Mouse (Mus musculus): ENCODE measurements at regions not wholly inside any gene's neighbourhood (a gene's known extent, or its start where the extent isn't known, plus 50 kb on each side); places are given as distances from the start of the nearest gene placed in this dataset.
A peak's percentile ranks its signal among the peaks of the same experiment; 100 is the strongest.

- Histone ChIP-seq H3K9me3 (replicated peaks; ENCODE audit: control insufficient read depth, low read length) (no peaks in the 10 kb centered on the region), H3K4me2 (peak overlapping the region; percentile 9), H3K27me3 (ENCODE audit: control insufficient read depth, insufficient read depth, low read length) (no peaks in the 10 kb centered on the region), H3K36me3 (ENCODE audit: control insufficient read depth, insufficient read depth, low read length) (no peaks in the 10 kb centered on the region), H3K27ac (ENCODE audit: low read depth, low read length) (peak overlapping the region; percentile 71), H3K9ac (ENCODE audit: low read depth, low read length) (no peak overlapping the region), H3K4me3 (ENCODE audit: low read depth, low read length) (no peak overlapping the region), H3K4me1 (ENCODE audit: control insufficient read depth, insufficient read depth, low read length) (peaks cover 6% of the 10 kb centered on the region; the same call in 1 of the 2 replicates)
- WGBS (ENCODE audit: insufficient replicate concordance): 7% methylated on average over 7 of the region's 7 CpGs
- peak; percentile 87 for ATAC-seq (replicated peaks; ENCODE audit: insufficient number of reproducible peaks, low FRiP score, low TSS enrichment)
Observed at GRCm38 (mm10) chr9:31971801-31972628, 58.8 kb upstream of the Barx2 start.

- ATAC-seq (replicated peaks; ENCODE audit: insufficient number of reproducible peaks, low FRiP score, low TSS enrichment): no peak
- WGBS (ENCODE audit: insufficient replicate concordance): 40% methylated on average over 6 of the region's 6 CpGs
- H3K4me1 ChIP-seq (ENCODE audit: control insufficient read depth, insufficient read depth, low read length): peaks cover 6% of the 10 kb centered on the region; the same call in 1 of the 2 replicates
- H3K27ac ChIP-seq (ENCODE audit: low read depth, low read length): peak overlapping the region; percentile 71
- no peak overlapping the region for H3K4me3 ChIP-seq (ENCODE audit: low read depth, low read length)
- no peaks in the 10 kb centered on the region for H3K9me3 ChIP-seq (replicated peaks; ENCODE audit: control insufficient read depth, low read length)
- H3K4me2 ChIP-seq: peak overlapping the region; percentile 9
- H3K9ac ChIP-seq (ENCODE audit: low read depth, low read length): no peak overlapping the region
- H3K36me3 ChIP-seq (ENCODE audit: control insufficient read depth, insufficient read depth, low read length): no peaks in the 10 kb centered on the region
- H3K27me3 ChIP-seq (ENCODE audit: control insufficient read depth, insufficient read depth, low read length): no peaks in the 10 kb centered on the region
Observed at GRCm38 (mm10) chr9:31972629-31972993, 59.3 kb upstream of the Barx2 start.

- Histone ChIP-seq H3K9me3 (replicated peaks; ENCODE audit: control insufficient read depth, low read length) (peaks cover 3% of the 10 kb centered on the region; the same call in 1 of the 2 replicates), H3K27me3 (ENCODE audit: control insufficient read depth, insufficient read depth, low read length) (no peaks in the 10 kb centered on the region), H3K9ac (ENCODE audit: low read depth, low read length) (no peak overlapping the region), H3K4me2 (no peak overlapping the region), H3K27ac (ENCODE audit: low read depth, low read length) (no peak overlapping the region), H3K36me3 (ENCODE audit: control insufficient read depth, insufficient read depth, low read length) (peaks cover 3% of the 10 kb centered on the region; the same call in 1 of the 2 replicates), H3K4me3 (ENCODE audit: low read depth, low read length) (no peak overlapping the region), H3K4me1 (ENCODE audit: control insufficient read depth, insufficient read depth, low read length) (peaks cover 6% of the 10 kb centered on the region; the same call in 1 of the 2 replicates)
- 42% methylated on average over 2 of the region's 2 CpGs for WGBS (ENCODE audit: insufficient replicate concordance)
- no peak for ATAC-seq (replicated peaks; ENCODE audit: insufficient number of reproducible peaks, low FRiP score, low TSS enrichment)
Observed at GRCm38 (mm10) chr9:31976191-31976590, 62.9 kb upstream of the Barx2 start.

GRCm38 (mm10) chr9:31978071-31978470, 64.8 kb upstream of the Barx2 start:
- no peak for ATAC-seq (replicated peaks; ENCODE audit: insufficient number of reproducible peaks, low FRiP score, low TSS enrichment)
- peaks cover 3% of the 10 kb centered on the region; the same call in 1 of the 2 replicates for H3K9me3 ChIP-seq (replicated peaks; ENCODE audit: control insufficient read depth, low read length)
- H3K36me3 ChIP-seq (ENCODE audit: control insufficient read depth, insufficient read depth, low read length): peaks cover 3% of the 10 kb centered on the region; the same call in 1 of the 2 replicates
- H3K4me2 ChIP-seq: no peak overlapping the region
- peaks cover under 1% of the 10 kb centered on the region; the same call in 1 of the 2 replicates for H3K4me1 ChIP-seq (ENCODE audit: control insufficient read depth, insufficient read depth, low read length)
- H3K9ac ChIP-seq (ENCODE audit: low read depth, low read length): no peak overlapping the region
- H3K27ac ChIP-seq (ENCODE audit: low read depth, low read length): no peak overlapping the region
- no peak overlapping the region for H3K4me3 ChIP-seq (ENCODE audit: low read depth, low read length)
- no peaks in the 10 kb centered on the region for H3K27me3 ChIP-seq (ENCODE audit: control insufficient read depth, insufficient read depth, low read length)
- 93% methylated on average over 2 of the region's 2 CpGs for WGBS (ENCODE audit: insufficient replicate concordance)

- no peak for ATAC-seq (replicated peaks; ENCODE audit: insufficient number of reproducible peaks, low FRiP score, low TSS enrichment)
- no peak overlapping the region for H3K4me2 ChIP-seq
- H3K36me3 ChIP-seq (ENCODE audit: control insufficient read depth, insufficient read depth, low read length): peaks cover 3% of the 10 kb centered on the region; the same call in 1 of the 2 replicates
- H3K9me3 ChIP-seq (replicated peaks; ENCODE audit: control insufficient read depth, low read length): peaks cover 3% of the 10 kb centered on the region; the same call in 1 of the 2 replicates
- no peak overlapping the region for H3K9ac ChIP-seq (ENCODE audit: low read depth, low read length)
- H3K27ac ChIP-seq (ENCODE audit: low read depth, low read length): no peak overlapping the region
- H3K4me1 ChIP-seq (ENCODE audit: control insufficient read depth, insufficient read depth, low read length): peaks cover 11% of the 10 kb centered on the region
- H3K27me3 ChIP-seq (ENCODE audit: control insufficient read depth, insufficient read depth, low read length): no peaks in the 10 kb centered on the region
- WGBS (ENCODE audit: insufficient replicate concordance): 66% methylated on average over 3 of the region's 3 CpGs
- H3K4me3 ChIP-seq (ENCODE audit: low read depth, low read length): no peak overlapping the region
Observed at GRCm38 (mm10) chr9:31979211-31979610, 65.9 kb upstream of the Barx2 start.

GRCm38 (mm10) chr9:31980459-31980858, 67.2 kb upstream of the Barx2 start:
- ATAC-seq (replicated peaks; ENCODE audit: insufficient number of reproducible peaks, low FRiP score, low TSS enrichment): no peak; the same call in 1 of the 2 replicates
- peak overlapping the region; percentile 12; the same call in 1 of the 2 replicates for H3K27ac ChIP-seq (ENCODE audit: low read depth, low read length)
- no peak overlapping the region for H3K9ac ChIP-seq (ENCODE audit: low read depth, low read length)
- no peak overlapping the region for H3K4me3 ChIP-seq (ENCODE audit: low read depth, low read length)
- peaks cover 3% of the 10 kb centered on the region; the same call in 1 of the 2 replicates for H3K9me3 ChIP-seq (replicated peaks; ENCODE audit: control insufficient read depth, low read length)
- peaks cover 13% of the 10 kb centered on the region for H3K4me1 ChIP-seq (ENCODE audit: control insufficient read depth, insufficient read depth, low read length)
- peak overlapping the region; percentile 9 for H3K4me2 ChIP-seq
- H3K27me3 ChIP-seq (ENCODE audit: control insufficient read depth, insufficient read depth, low read length): no peaks in the 10 kb centered on the region
- peaks cover 3% of the 10 kb centered on the region; the same call in 1 of the 2 replicates for H3K36me3 ChIP-seq (ENCODE audit: control insufficient read depth, insufficient read depth, low read length)
- 53% methylated on average over 5 of the region's 5 CpGs for WGBS (ENCODE audit: insufficient replicate concordance)

GRCm38 (mm10) chr9:31983759-31984586, 70.7 kb upstream of the Barx2 start:
- H3K4me2 ChIP-seq: no peak overlapping the region
- WGBS (ENCODE audit: insufficient replicate concordance): 44% methylated on average over 12 of the region's 12 CpGs

GRCm38 (mm10) chr9:31988826-31989225, 75.6 kb upstream of the Barx2 start:
- WGBS (ENCODE audit: insufficient replicate concordance): 66% methylated on average over 7 of the region's 7 CpGs

More at GRCm38 (mm10) chr9:31983759-31984586, 70.7 kb upstream of the Barx2 start:
- no peak for ATAC-seq (replicated peaks; ENCODE audit: insufficient number of reproducible peaks, low FRiP score, low TSS enrichment)
- Histone ChIP-seq H3K4me1 (ENCODE audit: control insufficient read depth, insufficient read depth, low read length) (peaks cover 13% of the 10 kb centered on the region), H3K36me3 (ENCODE audit: control insufficient read depth, insufficient read depth, low read length) (no peaks in the 10 kb centered on the region), H3K27ac (ENCODE audit: low read depth, low read length) (peak overlapping the region; percentile 59), H3K4me3 (ENCODE audit: low read depth, low read length) (no peak overlapping the region), H3K27me3 (ENCODE audit: control insufficient read depth, insufficient read depth, low read length) (no peaks in the 10 kb centered on the region), H3K9me3 (replicated peaks; ENCODE audit: control insufficient read depth, low read length) (no peaks in the 10 kb centered on the region), H3K9ac (ENCODE audit: low read depth, low read length) (no peak overlapping the region)

More at GRCm38 (mm10) chr9:31988826-31989225, 75.6 kb upstream of the Barx2 start:
- no peak for ATAC-seq (replicated peaks; ENCODE audit: insufficient number of reproducible peaks, low FRiP score, low TSS enrichment)
- no peak overlapping the region for H3K9ac ChIP-seq (ENCODE audit: low read depth, low read length)
- H3K4me1 ChIP-seq (ENCODE audit: control insufficient read depth, insufficient read depth, low read length): peaks cover 6% of the 10 kb centered on the region
- H3K36me3 ChIP-seq (ENCODE audit: control insufficient read depth, insufficient read depth, low read length): no peaks in the 10 kb centered on the region
- no peak overlapping the region for H3K4me2 ChIP-seq
- no peak overlapping the region for H3K4me3 ChIP-seq (ENCODE audit: low read depth, low read length)
- no peaks in the 10 kb centered on the region for H3K27me3 ChIP-seq (ENCODE audit: control insufficient read depth, insufficient read depth, low read length)
- H3K27ac ChIP-seq (ENCODE audit: low read depth, low read length): no peak overlapping the region
- H3K9me3 ChIP-seq (replicated peaks; ENCODE audit: control insufficient read depth, low read length): no peaks in the 10 kb centered on the region

Measured in heart, embryonic 11.5 days (tissue).